Mouse (Mus musculus): ENCODE data around the gene Itga7. TPM values are rescaled to one million over a fixed set of nuclear protein-coding genes. Genes with fewer than 3 reads are reported as not detected.

Gene Itga7
- polyA plus RNA-seq, 1 experiment from 2014 or later = 0.43 TPM

DNA sequence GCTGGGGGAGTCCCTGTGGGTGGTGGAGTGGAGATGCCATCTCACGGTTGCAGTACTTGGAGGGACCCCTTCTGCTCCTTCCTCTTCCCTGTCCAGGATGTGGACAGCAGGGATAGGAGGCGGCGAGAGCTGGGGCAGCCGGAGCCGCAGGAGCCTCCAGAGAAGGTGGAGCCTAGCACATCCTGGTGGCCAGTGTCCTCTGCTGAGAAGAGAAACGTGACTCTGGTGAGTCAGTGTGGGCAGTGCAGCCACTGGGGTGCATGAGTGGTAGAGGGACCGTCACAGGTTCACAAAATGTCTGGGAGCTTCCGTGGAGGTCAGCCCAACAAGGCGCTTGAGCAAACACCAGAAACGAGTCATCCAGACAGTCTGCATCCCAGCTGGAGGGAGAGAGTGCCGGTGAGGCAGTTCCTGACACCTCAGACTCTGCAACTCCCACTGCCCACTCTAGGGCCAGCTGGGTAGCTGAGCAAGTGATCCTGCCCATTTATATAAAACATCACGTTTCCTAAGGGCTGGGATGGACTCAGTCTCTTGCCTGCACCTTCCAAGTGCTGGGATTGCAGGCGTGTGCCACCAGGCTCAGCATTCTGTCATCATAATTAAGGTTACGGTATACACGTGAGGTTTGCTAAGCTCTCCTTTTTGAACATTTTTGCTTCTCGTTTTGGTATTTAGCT is 16.7 kb downstream of the Itga7 start:
- Histone ChIP-seq H3K4me1 (ENCODE audit: control insufficient read depth, insufficient read depth, low read length) (no peaks in the 10 kb centered on the region), H3K36me3 (ENCODE audit: control insufficient read depth, insufficient read depth, low read length) (no peaks in the 10 kb centered on the region), H3K27me3 (ENCODE audit: control insufficient read depth, insufficient read depth, low read length) (no peaks in the 10 kb centered on the region; the same call in 1 of the 2 replicates), H3K4me3 (ENCODE audit: low read depth, low read length) (no peak overlapping the region), H3K4me2 (no peak overlapping the region), H3K27ac (ENCODE audit: low read depth, low read length) (no peak overlapping the region), H3K9ac (ENCODE audit: low read depth, low read length) (no peak overlapping the region), H3K9me3 (replicated peaks; ENCODE audit: control insufficient read depth, low read length) (no peaks in the 10 kb centered on the region)
- 61% methylated on average over 16 of the region's 16 CpGs for WGBS (ENCODE audit: insufficient replicate concordance)
- ATAC-seq (replicated peaks; ENCODE audit: insufficient number of reproducible peaks, low FRiP score, low TSS enrichment) = no peak

DNA sequence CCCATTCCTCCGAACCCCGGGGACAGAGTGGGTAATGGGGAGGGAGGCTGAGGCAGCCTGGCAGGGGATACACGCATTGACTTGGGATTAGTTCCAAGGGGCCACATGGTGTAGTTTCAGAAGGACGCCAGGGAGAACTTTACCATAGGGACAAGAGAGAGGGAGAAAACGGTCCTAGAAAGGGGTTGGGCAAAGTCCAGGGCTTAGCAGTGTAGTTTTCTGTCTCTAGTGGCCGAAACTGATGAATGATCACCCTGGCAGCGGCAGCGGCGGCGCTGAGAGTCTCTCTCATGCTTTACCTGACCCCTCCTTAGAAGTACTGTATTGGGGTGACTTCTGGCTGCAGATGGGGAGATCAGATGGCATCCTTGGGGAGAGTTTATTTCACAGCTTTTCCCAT is 24.7 kb downstream of the Itga7 start:
- Histone ChIP-seq H3K4me3 (ENCODE audit: low read depth, low read length) (no peak overlapping the region), H3K36me3 (ENCODE audit: control insufficient read depth, insufficient read depth, low read length) (no peaks in the 10 kb centered on the region), H3K27ac (ENCODE audit: low read depth, low read length) (no peak overlapping the region), H3K4me2 (no peak overlapping the region), H3K27me3 (ENCODE audit: control insufficient read depth, insufficient read depth, low read length) (peaks cover 6% of the 10 kb centered on the region), H3K9me3 (replicated peaks; ENCODE audit: control insufficient read depth, low read length) (no peaks in the 10 kb centered on the region), H3K9ac (ENCODE audit: low read depth, low read length) (no peak overlapping the region), H3K4me1 (ENCODE audit: control insufficient read depth, insufficient read depth, low read length) (no peaks in the 10 kb centered on the region)
- ATAC-seq (replicated peaks; ENCODE audit: insufficient number of reproducible peaks, low FRiP score, low TSS enrichment) = no peak
- 64% methylated on average over 10 of the region's 10 CpGs for WGBS (ENCODE audit: insufficient replicate concordance)

DNA sequence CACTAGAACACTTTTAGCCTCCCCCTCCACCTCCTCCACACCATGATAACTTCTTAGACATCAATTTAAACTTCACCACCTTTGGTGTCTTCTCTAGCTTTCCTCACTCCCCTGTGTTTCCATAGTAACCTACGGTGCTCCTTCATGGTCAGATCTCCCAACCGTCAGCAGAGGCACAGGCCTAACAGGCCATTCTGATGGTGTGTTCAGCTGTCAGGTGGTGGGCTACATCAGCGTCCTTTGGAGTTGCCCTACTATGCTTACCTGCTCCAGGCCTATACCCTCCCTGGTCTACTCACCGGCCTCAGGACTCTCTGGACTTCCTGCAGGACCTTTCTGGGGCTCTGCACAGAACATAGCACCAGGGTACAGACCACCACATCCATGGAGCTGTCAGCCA is 26.5 kb downstream of the Itga7 start:
- 65% methylated on average over 4 of the region's 4 CpGs for WGBS (ENCODE audit: insufficient replicate concordance)
- Histone ChIP-seq H3K27me3 (ENCODE audit: control insufficient read depth, insufficient read depth, low read length) (peaks cover 6% of the 10 kb centered on the region), H3K36me3 (ENCODE audit: control insufficient read depth, insufficient read depth, low read length) (no peaks in the 10 kb centered on the region), H3K27ac (ENCODE audit: low read depth, low read length) (no peak overlapping the region), H3K9ac (ENCODE audit: low read depth, low read length) (no peak overlapping the region), H3K4me3 (ENCODE audit: low read depth, low read length) (no peak overlapping the region), H3K9me3 (replicated peaks; ENCODE audit: control insufficient read depth, low read length) (no peaks in the 10 kb centered on the region), H3K4me2 (no peak overlapping the region), H3K4me1 (ENCODE audit: control insufficient read depth, insufficient read depth, low read length) (no peaks in the 10 kb centered on the region)
- no peak for ATAC-seq (replicated peaks; ENCODE audit: insufficient number of reproducible peaks, low FRiP score, low TSS enrichment)

DNA sequence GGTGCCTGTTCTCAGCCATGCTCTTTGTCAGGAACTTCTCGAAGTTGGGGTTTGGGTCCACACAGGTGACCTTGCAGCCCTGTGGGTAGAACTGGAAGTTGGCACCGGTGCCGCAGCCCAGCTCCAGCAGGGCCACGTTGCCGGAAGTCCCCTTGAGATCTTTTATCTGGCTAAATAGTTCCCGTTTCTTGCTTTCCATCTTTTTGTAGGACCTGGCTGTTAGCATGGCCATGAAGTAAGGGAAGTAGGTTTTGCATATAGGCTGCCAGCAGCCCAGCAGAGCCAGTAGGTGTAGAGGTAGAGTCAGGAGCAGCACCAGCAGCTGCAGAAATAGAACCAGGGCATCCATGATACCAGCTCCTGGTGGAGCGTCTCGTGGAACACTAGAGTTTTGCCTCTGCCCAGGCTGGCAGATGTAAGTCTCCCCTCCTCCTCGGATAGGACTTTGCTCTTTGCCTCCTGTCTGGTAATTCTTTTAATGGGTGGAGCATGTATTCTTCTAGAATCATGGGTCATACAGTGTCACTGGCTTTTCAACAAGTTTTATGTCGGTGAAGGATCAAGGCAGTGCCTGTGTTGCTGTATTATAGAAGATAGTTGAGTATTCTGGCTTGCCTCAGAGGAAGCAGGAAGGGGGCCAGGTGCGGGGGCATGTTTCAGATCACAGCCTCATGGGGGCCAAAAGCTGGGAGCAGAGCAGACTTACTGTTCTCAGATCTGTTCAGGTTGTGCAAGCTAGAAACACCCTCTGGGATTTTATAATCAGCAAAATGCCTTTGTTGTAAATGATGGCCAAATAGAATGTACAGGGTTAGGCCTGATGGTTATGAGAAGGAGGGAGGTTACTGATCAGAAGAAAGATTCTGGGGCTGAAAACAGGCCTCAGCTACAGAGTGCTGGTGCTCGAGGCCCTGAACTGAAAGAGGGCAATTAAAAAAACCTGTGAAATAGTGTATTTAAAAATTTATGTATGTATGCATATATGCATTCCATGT is 27.3 kb downstream of the Itga7 start, which contains the start of gene Mettl7b:
Mettl7b (minus strand) TSS at position 399 of the 995 bp plus-strand sequence.
- Histone ChIP-seq H3K27ac (ENCODE audit: low read depth, low read length) (no peak within 1 kb of the TSS), H3K4me3 (ENCODE audit: low read depth, low read length) (no peak within 1 kb of the TSS), H3K4me2 (no peak within 1 kb of the TSS), H3K4me1 (ENCODE audit: control insufficient read depth, insufficient read depth, low read length) (no peaks in the 10 kb centered on the region), H3K27me3 (ENCODE audit: control insufficient read depth, insufficient read depth, low read length) (peaks cover 3% of the 10 kb centered on the region; the same call in 1 of the 2 replicates), H3K36me3 (ENCODE audit: control insufficient read depth, insufficient read depth, low read length) (no peaks in the 10 kb centered on the region), H3K9me3 (replicated peaks; ENCODE audit: control insufficient read depth, low read length) (no peaks in the 10 kb centered on the region), H3K9ac (ENCODE audit: low read depth, low read length) (no peak within 1 kb of the TSS)
- ATAC-seq (replicated peaks; ENCODE audit: insufficient number of reproducible peaks, low FRiP score, low TSS enrichment) = no peak
- WGBS (ENCODE audit: insufficient replicate concordance) = 74% methylated on average over 12 of the region's 12 CpGs

DNA sequence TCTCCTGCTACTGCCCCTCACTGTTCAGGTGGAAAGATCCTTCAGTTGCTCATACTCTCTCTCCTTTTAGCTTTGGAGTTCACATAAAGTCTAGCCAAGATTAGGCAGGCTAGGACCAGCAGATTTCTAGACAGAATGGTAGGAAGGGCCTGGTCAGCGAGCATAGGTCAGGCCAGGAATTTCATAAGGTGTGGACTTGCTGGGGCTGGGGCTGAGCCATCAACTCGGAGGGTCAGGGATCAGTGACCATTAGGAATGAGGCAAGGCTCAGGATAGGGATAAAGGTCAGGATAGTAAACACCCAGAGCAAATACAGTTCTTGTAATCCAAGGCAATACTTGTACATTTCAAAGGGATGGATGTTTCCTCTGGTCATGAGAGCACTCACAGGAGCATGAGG is 31.3 kb downstream of the Itga7 start:
- Histone ChIP-seq H3K36me3 (ENCODE audit: control insufficient read depth, insufficient read depth, low read length) (no peaks in the 10 kb centered on the region), H3K9ac (ENCODE audit: low read depth, low read length) (no peak overlapping the region), H3K4me2 (no peak overlapping the region), H3K9me3 (replicated peaks; ENCODE audit: control insufficient read depth, low read length) (no peaks in the 10 kb centered on the region), H3K4me1 (ENCODE audit: control insufficient read depth, insufficient read depth, low read length) (no peaks in the 10 kb centered on the region), H3K4me3 (ENCODE audit: low read depth, low read length) (no peak overlapping the region), H3K27me3 (ENCODE audit: control insufficient read depth, insufficient read depth, low read length) (no peaks in the 10 kb centered on the region), H3K27ac (ENCODE audit: low read depth, low read length) (no peak overlapping the region)
- WGBS (ENCODE audit: insufficient replicate concordance) = 70% methylated on average over 2 of the region's 2 CpGs
- no peak for ATAC-seq (replicated peaks; ENCODE audit: insufficient number of reproducible peaks, low FRiP score, low TSS enrichment)

DNA sequence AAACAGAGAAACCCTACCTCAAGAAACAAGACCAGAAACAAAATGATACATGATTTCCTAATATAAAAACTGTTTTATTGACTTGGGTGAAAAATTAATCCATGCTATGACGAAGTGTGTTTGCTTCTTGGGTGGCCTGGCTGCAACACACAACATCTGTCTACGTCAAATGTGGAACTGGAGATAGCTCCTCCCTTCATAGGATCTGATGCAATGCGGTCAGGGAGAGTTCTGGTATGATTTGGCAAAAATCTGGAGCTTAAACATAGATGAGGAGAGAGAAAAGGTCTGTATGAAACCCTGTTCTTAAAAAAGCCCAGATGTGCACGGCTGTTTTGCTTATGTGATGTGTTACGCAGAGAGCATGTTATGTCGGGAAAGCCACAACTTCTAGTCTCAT is 32.3 kb downstream of the Itga7 start:
- no peak overlapping the region for H3K4me2 ChIP-seq
- WGBS (ENCODE audit: insufficient replicate concordance) = 80% methylated on average over 6 of the region's 6 CpGs
- no peak overlapping the region for H3K4me3 ChIP-seq (ENCODE audit: low read depth, low read length)
- no peak overlapping the region for H3K9ac ChIP-seq (ENCODE audit: low read depth, low read length)
- no peaks in the 10 kb centered on the region for H3K27me3 ChIP-seq (ENCODE audit: control insufficient read depth, insufficient read depth, low read length)
- no peak for ATAC-seq (replicated peaks; ENCODE audit: insufficient number of reproducible peaks, low FRiP score, low TSS enrichment)
- H3K27ac ChIP-seq (ENCODE audit: low read depth, low read length) = no peak overlapping the region
- no peaks in the 10 kb centered on the region for H3K4me1 ChIP-seq (ENCODE audit: control insufficient read depth, insufficient read depth, low read length)
- no peaks in the 10 kb centered on the region for H3K9me3 ChIP-seq (replicated peaks; ENCODE audit: control insufficient read depth, low read length)
- H3K36me3 ChIP-seq (ENCODE audit: control insufficient read depth, insufficient read depth, low read length) = no peaks in the 10 kb centered on the region

DNA sequence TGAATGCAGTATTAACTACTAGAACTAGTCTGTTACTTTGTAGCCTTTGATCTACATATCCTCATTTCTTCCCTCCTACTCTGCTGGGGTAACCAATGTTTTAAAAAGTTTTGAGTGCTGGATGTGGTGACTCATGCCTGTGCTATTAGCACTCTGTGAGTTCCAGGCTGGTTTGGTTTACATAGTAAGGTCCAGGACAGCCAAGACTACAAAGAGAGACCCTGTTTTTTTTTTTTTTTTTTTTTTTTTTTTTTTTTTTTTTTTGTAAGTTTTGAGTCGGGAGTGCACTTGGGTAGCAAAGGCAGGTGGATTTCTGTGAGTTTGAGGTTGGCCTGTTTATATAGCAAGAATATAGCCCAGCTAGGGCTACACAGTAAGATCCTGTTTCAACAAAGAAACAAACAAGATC is 34.7 kb downstream of the Itga7 start:
- Histone ChIP-seq H3K36me3 (ENCODE audit: control insufficient read depth, insufficient read depth, low read length) (no peaks in the 10 kb centered on the region), H3K9me3 (replicated peaks; ENCODE audit: control insufficient read depth, low read length) (no peaks in the 10 kb centered on the region), H3K27ac (ENCODE audit: low read depth, low read length) (no peak overlapping the region), H3K4me1 (ENCODE audit: control insufficient read depth, insufficient read depth, low read length) (no peaks in the 10 kb centered on the region), H3K27me3 (ENCODE audit: control insufficient read depth, insufficient read depth, low read length) (no peaks in the 10 kb centered on the region), H3K4me3 (ENCODE audit: low read depth, low read length) (no peak overlapping the region), H3K9ac (ENCODE audit: low read depth, low read length) (no peak overlapping the region), H3K4me2 (no peak overlapping the region)
- WGBS (ENCODE audit: insufficient replicate concordance) = 21% methylated on average over 1 of the region's 1 CpGs
- ATAC-seq (replicated peaks; ENCODE audit: insufficient number of reproducible peaks, low FRiP score, low TSS enrichment) = no peak

DNA sequence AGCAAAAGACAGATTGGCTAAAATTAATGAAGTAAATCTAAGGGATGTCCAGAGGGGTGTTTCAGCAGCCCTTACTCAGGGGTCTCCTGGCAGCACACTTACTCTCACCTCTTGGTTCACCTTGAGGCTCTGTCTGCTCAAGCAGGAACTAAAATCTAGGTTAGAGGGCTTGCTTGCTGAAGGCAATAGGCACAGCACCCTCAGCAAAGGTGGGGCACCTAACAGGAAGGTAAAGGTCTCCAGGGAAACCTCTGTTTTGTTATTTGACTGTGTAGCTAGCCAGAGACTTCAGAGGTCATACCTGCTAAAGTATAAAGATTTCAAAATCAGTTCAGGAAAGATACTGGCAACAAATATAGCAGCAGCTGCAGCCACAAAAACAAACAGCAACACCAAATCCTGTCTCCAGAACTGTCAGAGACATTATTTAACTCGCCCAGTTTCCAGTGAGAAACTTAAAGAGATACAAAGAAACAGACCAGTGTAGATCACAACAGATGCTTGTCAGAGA is 37.2 kb downstream of the Itga7 start:
- ATAC-seq (replicated peaks; ENCODE audit: insufficient number of reproducible peaks, low FRiP score, low TSS enrichment) = no peak
- H3K9ac ChIP-seq (ENCODE audit: low read depth, low read length) = no peak overlapping the region
- H3K36me3 ChIP-seq (ENCODE audit: control insufficient read depth, insufficient read depth, low read length) = no peaks in the 10 kb centered on the region
- no peak overlapping the region for H3K4me2 ChIP-seq
- H3K9me3 ChIP-seq (replicated peaks; ENCODE audit: control insufficient read depth, low read length) = no peaks in the 10 kb centered on the region
- no peaks in the 10 kb centered on the region for H3K4me1 ChIP-seq (ENCODE audit: control insufficient read depth, insufficient read depth, low read length)
- H3K4me3 ChIP-seq (ENCODE audit: low read depth, low read length) = no peak overlapping the region
- WGBS (ENCODE audit: insufficient replicate concordance) = 38% methylated on average over 1 of the region's 1 CpGs
- H3K27ac ChIP-seq (ENCODE audit: low read depth, low read length) = no peak overlapping the region
- H3K27me3 ChIP-seq (ENCODE audit: control insufficient read depth, insufficient read depth, low read length) = no peaks in the 10 kb centered on the region

All from heart, embryonic 11.5 days (tissue).